Mouse (Mus musculus) lung, adult 2 months (tissue): ENCODE data around the gene Gnai1.

Experiments used
- CTCF ChIP-seq: fragments of 200-500 bp; IDR thresholded peaks from 2 replicates; pipeline ENCODE4 v1.5.1; 2011; ENCODE audit warnings: mild to moderate bottlenecking, low read length, control low read depth; ENCODE audit not compliant: insufficient read depth
- POLR2A ChIP-seq: fragments of 200-500 bp; IDR thresholded peaks from 2 replicates; pipeline ENCODE4 v1.6.1; 2011; ENCODE audit warnings: low read depth, mild to moderate bottlenecking, control low read depth, low read length, borderline replicate concordance; ENCODE audit errors: extremely low read depth

GRCm38 (mm10) chr5:18323534-18323933, 36.6 kb downstream of the Gnai1 start:
- no peak for TF ChIP-seq POLR2A
- no peak for TF ChIP-seq CTCF
